Mouse (Mus musculus): Measurements from ENCODE around the gene Olfr961. TPM values are rescaled to one million over a fixed set of nuclear protein-coding genes. Genes with fewer than 3 reads are reported as not detected.
A peak's percentile ranks its signal among the peaks of the same experiment; 100 is the strongest.

Gene Olfr961
- polyA plus RNA-seq, 1 experiment from 2014 or later, result not detected

DNA sequence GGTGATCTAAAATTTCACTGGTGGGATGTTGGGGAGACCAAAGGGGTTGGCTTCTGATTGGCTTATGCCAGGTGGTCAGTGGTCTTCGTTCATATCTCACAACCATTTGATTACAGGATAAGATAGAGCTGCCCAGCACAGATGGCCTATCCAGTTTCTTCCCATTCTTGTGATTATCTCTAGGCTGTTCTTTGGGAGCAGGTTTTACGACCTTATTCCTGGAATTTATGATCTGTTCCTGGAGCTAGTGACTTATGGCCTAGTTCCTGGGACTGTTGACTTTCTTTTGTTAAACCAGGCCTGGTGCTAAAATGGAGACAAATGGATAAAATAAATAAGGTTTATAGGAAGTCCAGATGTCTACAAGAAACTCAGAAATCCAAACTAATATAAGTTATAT, 20.2 kb upstream of the Olfr961 start:
- ATAC-seq (ENCODE audit: low read depth), result no peak
- no peaks in the 10 kb centered on the region for H3K4me1 ChIP-seq (ENCODE audit: control insufficient read depth, insufficient read depth, low read length)
- H3K27me3 ChIP-seq (ENCODE audit: control insufficient read depth, insufficient read depth, low read length), result no peaks in the 10 kb centered on the region
- H3K4me3 ChIP-seq (ENCODE audit: low read depth, low read length), result no peak overlapping the region
- WGBS, result 61% methylated on average over 2 of the region's 2 CpGs
- H3K36me3 ChIP-seq (ENCODE audit: control insufficient read depth, insufficient read depth, low read length), result no peaks in the 10 kb centered on the region
- no peak overlapping the region for H3K4me2 ChIP-seq (ENCODE audit: low read depth, low read length)
- H3K9me3 ChIP-seq (ENCODE audit: control insufficient read depth, low read length), result no peaks in the 10 kb centered on the region
- H3K27ac ChIP-seq (ENCODE audit: low read depth, low read length), result no peak overlapping the region
- H3K9ac ChIP-seq (replicated peaks; ENCODE audit: low read depth, low read length), result no peak overlapping the region

DNA sequence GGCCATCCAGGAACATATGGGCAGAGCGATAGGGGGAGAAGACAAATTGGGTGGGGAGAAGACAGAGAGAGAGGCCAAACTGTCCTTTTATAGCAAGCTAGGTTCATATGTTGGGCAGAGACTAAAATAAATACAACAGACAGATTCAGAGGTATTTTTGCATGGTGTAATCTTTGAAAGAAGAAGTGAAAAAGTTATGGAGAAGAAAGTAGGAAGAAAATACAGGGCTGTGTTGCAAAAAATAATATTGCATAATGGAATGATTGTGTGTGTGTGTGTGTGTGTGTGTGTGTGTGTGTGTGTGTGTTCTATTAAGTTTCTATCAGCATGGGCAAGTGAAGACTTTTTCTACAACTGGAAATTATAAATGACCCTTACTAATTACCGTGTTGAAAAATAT, 15.8 kb upstream of the Olfr961 start:
- Histone ChIP-seq H3K9ac (replicated peaks; ENCODE audit: low read depth, low read length) (no peak overlapping the region), H3K9me3 (ENCODE audit: control insufficient read depth, low read length) (no peaks in the 10 kb centered on the region), H3K27ac (ENCODE audit: low read depth, low read length) (no peak overlapping the region), H3K4me1 (ENCODE audit: control insufficient read depth, insufficient read depth, low read length) (no peaks in the 10 kb centered on the region), H3K4me2 (ENCODE audit: low read depth, low read length) (no peak overlapping the region), H3K36me3 (ENCODE audit: control insufficient read depth, insufficient read depth, low read length) (no peaks in the 10 kb centered on the region), H3K4me3 (ENCODE audit: low read depth, low read length) (no peak overlapping the region), H3K27me3 (ENCODE audit: control insufficient read depth, insufficient read depth, low read length) (no peaks in the 10 kb centered on the region)
- 89% methylated on average over 2 of the region's 2 CpGs for WGBS
- ATAC-seq (ENCODE audit: low read depth), result no peak

DNA sequence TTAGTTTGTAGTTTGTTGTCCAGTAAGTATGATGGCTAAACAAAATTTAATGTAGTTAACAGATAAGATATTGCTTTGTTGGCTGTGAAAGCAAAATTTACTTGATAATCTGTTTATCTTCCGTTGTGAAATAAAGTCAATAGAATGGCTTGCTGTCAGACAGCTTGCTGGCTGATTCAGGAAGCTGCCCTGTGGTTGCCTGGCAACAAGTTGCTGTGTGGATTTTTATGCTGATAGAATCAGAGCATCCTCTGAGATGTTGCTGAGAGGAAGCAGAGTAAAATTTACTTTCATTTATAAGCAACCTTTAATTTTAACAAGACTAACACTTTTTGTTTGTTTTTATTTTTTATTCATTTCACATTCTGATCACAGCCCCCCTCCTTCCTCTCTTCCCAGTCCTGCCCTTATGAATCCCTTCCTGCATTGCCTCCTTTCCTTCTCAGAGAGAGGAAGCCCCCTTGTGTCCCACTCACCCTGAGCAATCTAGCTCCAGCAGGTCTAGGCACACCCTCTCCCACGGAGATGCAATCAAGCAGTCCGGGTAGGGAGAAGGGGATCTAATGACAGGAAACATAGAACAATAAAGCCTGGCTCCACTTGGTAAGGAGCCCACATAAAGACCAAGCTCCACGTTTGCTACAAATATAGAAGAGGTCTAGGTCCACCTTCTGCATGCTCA, 10.8 kb upstream of the Olfr961 start:
- Histone ChIP-seq H3K4me1 (ENCODE audit: control insufficient read depth, insufficient read depth, low read length) (no peaks in the 10 kb centered on the region), H3K36me3 (ENCODE audit: control insufficient read depth, insufficient read depth, low read length) (no peaks in the 10 kb centered on the region), H3K4me2 (ENCODE audit: low read depth, low read length) (no peak overlapping the region), H3K27me3 (ENCODE audit: control insufficient read depth, insufficient read depth, low read length) (no peaks in the 10 kb centered on the region), H3K9ac (replicated peaks; ENCODE audit: low read depth, low read length) (no peak overlapping the region), H3K9me3 (ENCODE audit: control insufficient read depth, low read length) (no peaks in the 10 kb centered on the region), H3K4me3 (ENCODE audit: low read depth, low read length) (no peak overlapping the region), H3K27ac (ENCODE audit: low read depth, low read length) (no peak overlapping the region)
- WGBS, result 22% methylated on average over 4 of the region's 4 CpGs
- ATAC-seq (ENCODE audit: low read depth), result peak; percentile 63; the same call in 1 of the 2 replicates

DNA sequence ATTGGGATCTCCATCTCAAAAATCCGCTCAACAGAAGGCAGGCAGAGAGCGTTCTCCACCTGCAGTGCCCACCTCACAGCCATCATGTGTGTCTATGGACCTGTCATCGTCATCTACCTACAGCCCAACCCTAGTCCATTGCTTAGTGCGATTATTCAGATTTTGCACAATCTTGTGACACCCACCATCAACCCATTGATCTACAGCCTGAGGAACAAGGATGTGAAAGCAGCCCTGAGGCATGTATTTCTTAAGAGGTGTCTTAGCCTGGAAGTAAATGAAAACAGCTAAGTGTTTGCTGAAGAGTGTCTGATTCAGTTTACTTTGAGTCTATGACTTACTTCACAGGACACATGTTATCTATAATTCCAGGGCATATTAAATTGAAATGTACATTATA, 2.5 kb downstream of the Olfr961 start:
- no peaks in the 10 kb centered on the region for H3K27me3 ChIP-seq (ENCODE audit: control insufficient read depth, insufficient read depth, low read length)
- 91% methylated on average over 4 of the region's 4 CpGs for WGBS
- ATAC-seq (ENCODE audit: low read depth), result no peak
- no peaks in the 10 kb centered on the region for H3K36me3 ChIP-seq (ENCODE audit: control insufficient read depth, insufficient read depth, low read length)
- H3K27ac ChIP-seq (ENCODE audit: low read depth, low read length), result no peak overlapping the region
- H3K9me3 ChIP-seq (ENCODE audit: control insufficient read depth, low read length), result no peaks in the 10 kb centered on the region
- no peaks in the 10 kb centered on the region for H3K4me1 ChIP-seq (ENCODE audit: control insufficient read depth, insufficient read depth, low read length)
- H3K9ac ChIP-seq (replicated peaks; ENCODE audit: low read depth, low read length), result no peak overlapping the region
- H3K4me2 ChIP-seq (ENCODE audit: low read depth, low read length), result no peak overlapping the region
- no peak overlapping the region for H3K4me3 ChIP-seq (ENCODE audit: low read depth, low read length)

DNA sequence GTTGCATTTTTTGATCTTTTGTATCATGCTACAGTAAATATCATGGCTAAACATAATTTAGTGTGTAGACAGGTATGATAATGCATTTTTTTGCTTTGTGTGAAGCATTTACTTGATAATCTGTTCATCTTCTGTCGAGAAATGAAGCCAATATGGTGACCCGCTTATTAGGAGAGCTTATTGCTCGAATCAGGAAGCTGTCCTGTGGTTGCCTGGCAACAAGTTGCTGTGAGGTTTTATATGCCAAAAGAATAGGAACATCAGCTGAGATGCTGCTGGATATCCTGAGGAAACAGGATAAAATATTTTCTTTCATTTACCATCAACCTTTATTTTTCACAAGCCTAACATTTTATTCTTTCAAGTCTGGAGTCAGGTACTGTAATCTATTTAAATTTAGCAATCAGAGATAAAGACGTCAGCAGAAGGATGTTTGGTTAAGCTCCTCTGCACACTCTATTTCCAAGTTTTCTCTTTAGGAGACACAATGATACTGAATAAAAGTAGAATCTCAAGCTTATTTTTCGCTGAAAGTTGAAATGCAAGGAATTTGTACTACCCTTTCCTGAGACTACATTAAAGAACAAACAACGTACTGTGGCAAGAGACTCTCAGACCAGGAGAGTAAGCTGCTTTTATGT, 10.0 kb downstream of the Olfr961 start:
- no peak overlapping the region for H3K4me3 ChIP-seq (ENCODE audit: low read depth, low read length)
- no peak for ATAC-seq (ENCODE audit: low read depth)
- WGBS, result 81% methylated on average over 6 of the region's 6 CpGs
- no peaks in the 10 kb centered on the region for H3K4me1 ChIP-seq (ENCODE audit: control insufficient read depth, insufficient read depth, low read length)
- no peaks in the 10 kb centered on the region for H3K27me3 ChIP-seq (ENCODE audit: control insufficient read depth, insufficient read depth, low read length)
- no peak overlapping the region for H3K9ac ChIP-seq (replicated peaks; ENCODE audit: low read depth, low read length)
- H3K27ac ChIP-seq (ENCODE audit: low read depth, low read length), result no peak overlapping the region
- H3K9me3 ChIP-seq (ENCODE audit: control insufficient read depth, low read length), result no peaks in the 10 kb centered on the region
- no peaks in the 10 kb centered on the region for H3K36me3 ChIP-seq (ENCODE audit: control insufficient read depth, insufficient read depth, low read length)
- no peak overlapping the region for H3K4me2 ChIP-seq (ENCODE audit: low read depth, low read length)

DNA sequence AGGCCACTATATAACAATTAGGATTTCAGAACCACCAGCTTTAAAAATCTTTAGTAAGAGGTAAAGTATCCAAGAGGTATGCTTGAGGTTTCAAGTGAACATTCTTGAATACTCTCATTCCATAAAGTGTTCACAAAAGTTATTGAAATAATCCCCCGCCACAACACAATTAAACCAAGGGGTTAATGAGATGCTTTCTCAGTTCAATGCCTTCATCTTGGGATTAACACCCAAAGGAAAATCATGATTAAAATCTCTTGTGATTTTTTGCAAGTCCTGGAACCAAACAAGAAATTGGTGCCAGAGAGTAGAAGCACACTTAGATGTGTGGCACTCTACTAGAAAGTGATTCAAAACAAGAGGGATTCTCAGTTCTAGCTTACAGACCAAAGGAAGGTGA, 22.0 kb downstream of the Olfr961 start, which contains the start of gene Olfr963:
Gene Olfr963 (plus strand): TSS at position 301 of the 400 bp plus-strand sequence.
- no peak for ATAC-seq (ENCODE audit: low read depth)
- 89% methylated on average over 1 of the region's 1 CpGs for WGBS
- H3K9ac ChIP-seq (replicated peaks; ENCODE audit: low read depth, low read length), result no peak within 1 kb of the TSS

DNA sequence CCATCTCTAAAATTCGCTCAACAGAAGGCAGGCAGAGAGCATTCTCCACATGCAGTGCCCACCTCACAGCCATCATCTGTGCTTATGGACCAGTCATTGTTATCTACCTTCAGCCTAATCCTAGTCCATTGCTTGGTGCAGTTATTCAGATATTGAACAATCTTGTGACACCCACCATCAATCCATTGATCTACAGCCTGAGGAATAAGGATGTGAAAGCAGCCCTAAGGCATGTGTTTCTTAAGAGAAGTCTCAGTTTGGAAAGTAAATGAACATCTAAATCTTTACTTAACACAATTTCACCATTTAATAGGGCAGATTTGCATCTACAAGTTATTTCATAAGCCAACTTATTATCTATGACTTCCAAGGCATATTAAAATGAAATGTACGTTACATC, 24.8 kb downstream of the Olfr961 start:
- no peak overlapping the region for H3K4me2 ChIP-seq (ENCODE audit: low read depth, low read length)
- H3K9me3 ChIP-seq (ENCODE audit: control insufficient read depth, low read length), result no peaks in the 10 kb centered on the region
- no peak overlapping the region for H3K27ac ChIP-seq (ENCODE audit: low read depth, low read length)
- H3K36me3 ChIP-seq (ENCODE audit: control insufficient read depth, insufficient read depth, low read length), result no peaks in the 10 kb centered on the region
- no peak overlapping the region for H3K4me3 ChIP-seq (ENCODE audit: low read depth, low read length)
- no peak for ATAC-seq (ENCODE audit: low read depth)
- 81% methylated on average over 2 of the region's 2 CpGs for WGBS
- no peaks in the 10 kb centered on the region for H3K27me3 ChIP-seq (ENCODE audit: control insufficient read depth, insufficient read depth, low read length)
- H3K4me1 ChIP-seq (ENCODE audit: control insufficient read depth, insufficient read depth, low read length), result no peaks in the 10 kb centered on the region
- no peak overlapping the region for H3K9ac ChIP-seq (replicated peaks; ENCODE audit: low read depth, low read length)

More for the DNA sequence above, 22.0 kb downstream of the Olfr961 start, which contains the start of gene Olfr963:
- no peaks in the 10 kb centered on the region for H3K27me3 ChIP-seq (ENCODE audit: control insufficient read depth, insufficient read depth, low read length)
- no peak within 1 kb of the TSS for H3K27ac ChIP-seq (ENCODE audit: low read depth, low read length)
- H3K4me1 ChIP-seq (ENCODE audit: control insufficient read depth, insufficient read depth, low read length), result no peaks in the 10 kb centered on the region
- H3K4me2 ChIP-seq (ENCODE audit: low read depth, low read length), result no peak within 1 kb of the TSS
- no peak within 1 kb of the TSS for H3K4me3 ChIP-seq (ENCODE audit: low read depth, low read length)
- H3K36me3 ChIP-seq (ENCODE audit: control insufficient read depth, insufficient read depth, low read length), result no peaks in the 10 kb centered on the region
- H3K9me3 ChIP-seq (ENCODE audit: control insufficient read depth, low read length), result no peaks in the 10 kb centered on the region

DNA sequence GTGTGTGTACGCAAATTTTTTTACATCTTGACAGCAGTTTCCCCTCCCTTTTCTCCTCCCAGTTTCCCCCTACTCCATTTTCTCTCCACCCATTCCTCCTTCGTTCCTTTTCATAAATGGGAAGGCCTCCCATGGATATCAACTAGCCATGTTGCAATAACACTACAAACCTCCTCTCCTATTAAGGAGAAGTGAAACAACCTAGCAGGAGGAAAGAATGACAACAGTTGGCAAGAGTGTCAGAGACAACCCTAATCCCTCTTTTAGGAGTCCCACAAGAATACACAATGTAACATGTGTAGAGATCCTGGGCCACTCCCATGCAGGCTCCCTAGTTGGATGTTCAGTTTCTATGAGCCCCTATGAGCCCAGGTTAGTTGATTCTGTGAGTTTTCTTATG, 29.9 kb downstream of the Olfr961 start:
- WGBS, result 80% methylated on average over 2 of the region's 2 CpGs
- Histone ChIP-seq H3K9ac (replicated peaks; ENCODE audit: low read depth, low read length) (no peak overlapping the region), H3K27ac (ENCODE audit: low read depth, low read length) (no peak overlapping the region), H3K36me3 (ENCODE audit: control insufficient read depth, insufficient read depth, low read length) (no peaks in the 10 kb centered on the region), H3K9me3 (ENCODE audit: control insufficient read depth, low read length) (no peaks in the 10 kb centered on the region), H3K4me3 (ENCODE audit: low read depth, low read length) (no peak overlapping the region), H3K4me2 (ENCODE audit: low read depth, low read length) (no peak overlapping the region), H3K27me3 (ENCODE audit: control insufficient read depth, insufficient read depth, low read length) (no peaks in the 10 kb centered on the region), H3K4me1 (ENCODE audit: control insufficient read depth, insufficient read depth, low read length) (no peaks in the 10 kb centered on the region)
- ATAC-seq (ENCODE audit: low read depth), result no peak

DNA sequence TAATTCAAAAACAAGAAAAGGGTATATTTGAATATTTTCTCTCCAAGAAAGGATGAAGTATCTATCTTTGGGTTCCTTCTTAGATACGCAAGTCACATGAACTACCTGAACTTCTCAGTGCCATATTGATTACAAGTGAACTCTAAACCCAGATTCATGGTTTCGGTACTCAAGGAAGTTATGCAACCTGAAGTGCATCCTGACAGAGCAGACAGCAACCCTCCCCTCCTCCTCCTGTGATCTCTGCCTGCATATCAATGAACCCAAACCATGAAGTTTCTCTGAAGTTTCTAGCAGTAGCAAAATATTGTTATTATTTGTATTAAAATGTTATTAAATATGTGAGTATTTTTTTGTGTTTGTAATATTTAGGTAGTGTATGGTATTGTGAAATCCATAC, 33.7 kb downstream of the Olfr961 start:
- Histone ChIP-seq H3K9ac (replicated peaks; ENCODE audit: low read depth, low read length) (no peak overlapping the region), H3K4me3 (ENCODE audit: low read depth, low read length) (no peak overlapping the region), H3K36me3 (ENCODE audit: control insufficient read depth, insufficient read depth, low read length) (no peaks in the 10 kb centered on the region), H3K4me1 (ENCODE audit: control insufficient read depth, insufficient read depth, low read length) (no peaks in the 10 kb centered on the region), H3K9me3 (ENCODE audit: control insufficient read depth, low read length) (no peaks in the 10 kb centered on the region), H3K27me3 (ENCODE audit: control insufficient read depth, insufficient read depth, low read length) (no peaks in the 10 kb centered on the region), H3K4me2 (ENCODE audit: low read depth, low read length) (no peak overlapping the region), H3K27ac (ENCODE audit: low read depth, low read length) (no peak overlapping the region)
- WGBS, result 96% methylated on average over 2 of the region's 2 CpGs
- ATAC-seq (ENCODE audit: low read depth), result no peak

Data from neural tube, embryonic 14.5 days (tissue).